Mouse (Mus musculus) stomach, postnatal 0 days (tissue): ENCODE results near the gene Clic4. TPM values are rescaled to one million over a fixed set of nuclear protein-coding genes. Genes with fewer than 3 reads are reported as not detected.

Source experiments
- ATAC-seq: fragments of 200-750 bp; cut with Nextera tagmentation; 2 replicates; pipeline ENCODE4 v1.8.0; 2017; ENCODE audit not compliant: low FRiP score, low TSS enrichment
- DNase-seq: peaks from one replicate; pipeline ENCODE4 v3.0.0-alpha.2; 2016; ENCODE audit warnings: low spot score
- H3K27ac ChIP-seq: fragments of 300-500 bp; sonication (generic); replicated peaks from 2 replicates; pipeline ENCODE4 v1.5.1; 2014; ENCODE audit warnings: mild to moderate bottlenecking, control low read depth
- H3K27me3 ChIP-seq: fragments of 300-500 bp; sonication (generic); 2 replicates; pipeline ENCODE4 v1.6.1; 2014; ENCODE audit warnings: low read length; ENCODE audit not compliant: control insufficient read depth, insufficient read depth
- H3K36me3 ChIP-seq: fragments of 300-500 bp; sonication (generic); 2 replicates; pipeline ENCODE4 v1.6.1; 2014; ENCODE audit warnings: low read length, mixed read lengths; ENCODE audit not compliant: control insufficient read depth, insufficient read depth
- H3K4me1 ChIP-seq: fragments of 300-500 bp; sonication (generic); replicated peaks from 2 replicates; pipeline ENCODE4 v1.6.1; 2014; ENCODE audit warnings: antibody characterized with exemption; ENCODE audit not compliant: control insufficient read depth, insufficient read depth
- H3K4me2 ChIP-seq: fragments of 300-500 bp; sonication (generic); replicated peaks from 2 replicates; pipeline ENCODE4 v1.6.1; 2014; ENCODE audit warnings: low read depth, mild to moderate bottlenecking, control low read depth, moderate library complexity
- H3K4me3 ChIP-seq: fragments of 300-500 bp; sonication (generic); 2 replicates; pipeline ENCODE4 v1.5.1; 2014; ENCODE audit warnings: low read depth, low read length, control low read depth
- H3K9ac ChIP-seq: fragments of 300-500 bp; sonication (generic); 2 replicates; pipeline ENCODE4 v1.6.1; 2014; ENCODE audit warnings: mild to moderate bottlenecking, low read length, control low read depth, mixed read lengths
- H3K9me3 ChIP-seq: fragments of 300-500 bp; sonication (generic); 2 replicates; pipeline ENCODE4 v1.6.1; 2016; ENCODE audit warnings: low read length; ENCODE audit not compliant: control insufficient read depth
- CTCF ChIP-seq: IDR thresholded peaks from 2 replicates; pipeline ENCODE4 v1.5.1; 2016; ENCODE audit warnings: antibody characterized with exemption, low read depth, mild to moderate bottlenecking, moderate library complexity
- EP300 ChIP-seq: optimal IDR thresholded peaks from 2 replicates; pipeline ENCODE3; 2016; ENCODE audit warnings: antibody characterized with exemption
- WGBS: fragments of 180-500 bp; shearing (Covaris S2); extraction: QIAGEN DNeasy Blood & Tissue Kit; methylation state at CpG from one replicate; pipeline ENCODE4 v1.1.7; 2014; 5-methylcytosine and 5-hydroxymethylcytosine counted together
- polyA plus RNA-seq: library from polyadenylated mRNA; unstranded; fragments of >200 nt; fragmentation: Nextera tagmentation; extraction: Ambion mirVana; gene quantifications from 2 replicates; pipeline ENCODE4 v1.2.1, GENCODE M21; 2015

The Clic4 gene
- polyA plus RNA-seq, 1 experiment from 2014 or later = 73.6 TPM

- H3K4me1 ChIP-seq = no peaks in the 10 kb centered on the region; the same call in 1 of the 2 replicates
- TF ChIP-seq CTCF = no peak
- TF ChIP-seq EP300 = no peak
- H3K4me2 ChIP-seq = no peak overlapping the region
- H3K9ac ChIP-seq = no peak overlapping the region
- H3K27ac ChIP-seq = no peak overlapping the region
- H3K4me3 ChIP-seq = no peak overlapping the region
- no peaks in the 10 kb centered on the region for H3K27me3 ChIP-seq
- H3K9me3 ChIP-seq = no peaks in the 10 kb centered on the region
- WGBS = 88% methylated on average over 7 of the region's 7 CpGs
- no peak for ATAC-seq
- no peaks in the 10 kb centered on the region for H3K36me3 ChIP-seq
- DNase-seq = no peak
These were observed 24.5 kb upstream of the Clic4 start for GRCm38 (mm10) chr4:135297146-135297545.

DNA sequence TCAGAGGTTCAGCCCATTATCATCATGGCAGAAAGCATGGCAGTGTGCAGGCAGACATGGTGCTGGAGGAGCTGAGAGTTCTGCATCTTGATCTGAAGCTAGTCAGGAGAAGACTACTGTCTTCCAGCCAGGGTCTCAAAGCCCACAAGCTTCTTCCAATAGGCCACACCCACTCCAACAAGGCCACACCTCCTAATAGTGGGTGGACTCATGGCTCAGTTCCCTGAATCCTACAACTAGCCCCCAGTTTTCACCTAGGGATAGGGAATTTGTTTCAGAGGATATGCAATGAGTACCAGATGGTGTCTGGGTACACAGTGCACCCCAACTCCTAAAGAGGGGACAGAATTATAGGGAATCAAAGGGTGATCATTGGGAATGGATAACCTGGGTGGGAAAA lies 24.0 kb upstream of the Clic4 start:
- DNase-seq (no peak), ATAC-seq (no peak)
- no peak overlapping the region for H3K9ac ChIP-seq
- no peak overlapping the region for H3K27ac ChIP-seq
- no peak overlapping the region for H3K4me3 ChIP-seq
- H3K4me2 ChIP-seq = no peak overlapping the region
- H3K9me3 ChIP-seq = no peaks in the 10 kb centered on the region
- TF ChIP-seq EP300 = no peak
- no peaks in the 10 kb centered on the region for H3K36me3 ChIP-seq
- no peaks in the 10 kb centered on the region; the same call in 1 of the 2 replicates for H3K4me1 ChIP-seq
- no peaks in the 10 kb centered on the region for H3K27me3 ChIP-seq

DNA sequence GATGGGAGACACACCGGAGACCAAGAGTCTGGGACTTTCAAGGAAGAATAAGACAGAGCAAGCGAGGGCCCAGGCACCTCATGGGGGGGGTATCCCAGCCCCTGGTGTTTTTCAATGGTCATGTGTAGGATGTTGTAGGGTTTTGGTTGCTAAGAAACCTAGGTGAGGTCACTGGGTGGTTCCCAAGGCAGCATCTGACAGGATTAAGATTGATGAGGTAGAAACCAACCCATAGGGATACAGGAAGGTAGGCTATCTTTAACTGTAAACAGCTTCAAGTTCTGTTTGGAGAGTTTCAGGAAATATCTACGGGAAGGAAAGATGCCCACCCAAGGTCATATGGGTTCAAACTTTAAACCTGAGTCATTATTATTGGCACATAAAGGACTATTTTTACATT lies 21.2 kb upstream of the Clic4 start:
- Histone ChIP-seq H3K4me3 (no peak overlapping the region), H3K4me2 (no peak overlapping the region), H3K27ac (no peak overlapping the region), H3K9ac (no peak overlapping the region), H3K36me3 (no peaks in the 10 kb centered on the region), H3K27me3 (no peaks in the 10 kb centered on the region), H3K9me3 (no peaks in the 10 kb centered on the region), H3K4me1 (no peaks in the 10 kb centered on the region; the same call in 1 of the 2 replicates)
- 72% methylated on average over 3 of the region's 3 CpGs for whole genome bisulfite sequencing
- no peak for TF ChIP-seq EP300
- no peak for TF ChIP-seq CTCF
- DNase-seq (peak; percentile 43), ATAC-seq (peak; percentile 43)

DNA sequence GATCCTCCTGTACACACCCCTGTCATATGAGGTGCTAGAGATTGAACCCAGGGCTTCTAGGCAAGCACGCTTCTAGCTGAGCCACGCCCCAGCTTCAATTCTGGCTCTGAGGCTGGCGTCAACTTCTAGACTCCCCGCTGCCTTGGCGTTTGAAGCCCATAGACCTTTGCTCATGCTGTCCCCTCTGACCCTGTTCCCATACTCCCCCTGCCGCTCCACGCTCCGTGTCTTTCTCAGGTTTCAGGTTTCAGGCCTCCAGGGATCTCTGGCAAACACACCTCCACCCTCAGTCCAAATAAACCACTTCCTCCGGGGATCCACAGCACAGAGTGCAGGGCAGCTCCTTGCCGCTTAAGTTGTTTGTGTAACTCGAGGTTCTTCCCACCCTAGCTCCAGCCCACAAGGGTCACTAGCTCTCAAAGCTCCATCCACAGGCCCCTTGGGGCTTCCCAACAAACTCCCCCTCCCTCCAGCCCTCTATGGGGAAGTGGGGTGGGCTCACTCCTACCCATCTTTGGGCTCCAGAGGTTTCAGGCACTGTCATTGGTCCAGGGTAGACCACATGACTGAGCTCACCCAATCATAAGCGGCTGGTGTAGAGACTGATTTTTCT lies 20.0 kb upstream of the Clic4 start:
- Histone ChIP-seq H3K9ac (no peak overlapping the region), H3K4me2 (peak overlapping the region; percentile 31), H3K4me3 (no peak overlapping the region), H3K36me3 (no peaks in the 10 kb centered on the region), H3K4me1 (no peaks in the 10 kb centered on the region; the same call in 1 of the 2 replicates), H3K27ac (peak overlapping the region; percentile 65; the same call in 1 of the 2 replicates), H3K9me3 (no peaks in the 10 kb centered on the region), H3K27me3 (no peaks in the 10 kb centered on the region)
- WGBS = 7% methylated on average over 12 of the region's 12 CpGs
- TF ChIP-seq CTCF (peak; percentile 20; the same call in 1 of the 2 replicates), EP300 (no peak)
- peak; percentile 89 for ATAC-seq
- DNase-seq = peak; percentile 86

DNA sequence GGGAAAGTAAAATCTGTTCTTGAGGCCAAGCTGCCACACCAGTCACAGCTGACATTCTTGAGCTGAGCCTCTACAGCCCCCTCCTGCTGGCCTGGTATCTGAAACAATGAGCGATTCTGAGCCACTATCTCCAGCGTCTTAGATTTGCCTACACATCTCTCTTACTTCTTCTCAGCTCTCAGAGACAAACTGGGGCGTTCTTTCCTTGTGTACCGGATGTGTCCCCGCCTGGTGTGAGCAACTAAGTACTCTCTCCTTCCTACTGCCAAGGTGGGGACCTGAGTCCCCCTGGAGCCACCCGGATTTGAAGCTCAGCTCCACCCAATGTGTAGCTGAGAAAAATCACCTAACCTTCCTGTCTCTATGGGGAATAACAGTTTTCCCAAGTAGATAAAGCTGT lies 19.2 kb upstream of the Clic4 start:
- H3K4me1 ChIP-seq = peaks cover 5% of the 10 kb centered on the region; the same call in 1 of the 2 replicates
- H3K9ac ChIP-seq = no peak overlapping the region
- H3K36me3 ChIP-seq = no peaks in the 10 kb centered on the region
- ATAC-seq (no peak), DNase-seq (no peak)
- no peaks in the 10 kb centered on the region for H3K27me3 ChIP-seq
- 42% methylated on average over 6 of the region's 6 CpGs for WGBS
- H3K4me3 ChIP-seq = no peak overlapping the region
- peak overlapping the region; percentile 0; the same call in 1 of the 2 replicates for H3K27ac ChIP-seq
- TF ChIP-seq EP300 (no peak), CTCF (no peak)
- no peak overlapping the region for H3K4me2 ChIP-seq
- H3K9me3 ChIP-seq = no peaks in the 10 kb centered on the region

GRCm38 (mm10) chr4:135291199-135291598 lies 18.6 kb upstream of the Clic4 start:
- Histone ChIP-seq H3K4me3 (no peak overlapping the region), H3K9me3 (no peaks in the 10 kb centered on the region), H3K4me1 (peaks cover 7% of the 10 kb centered on the region; the same call in 1 of the 2 replicates), H3K27ac (no peak overlapping the region), H3K36me3 (no peaks in the 10 kb centered on the region), H3K4me2 (no peak overlapping the region), H3K9ac (no peak overlapping the region), H3K27me3 (no peaks in the 10 kb centered on the region)
- no peak for TF ChIP-seq EP300
- no peak for TF ChIP-seq CTCF
- DNase-seq (no peak), ATAC-seq (no peak)
- WGBS = 88% methylated on average over 8 of the region's 8 CpGs
